Mouse (Mus musculus) urinary bladder, postnatal 14 days (tissue): ENCODE measurements around the gene Gm38655.
"Not testable (repeated sequence)": the region's sequence is repeated elsewhere in the genome, so short reads cannot be mapped to it uniquely, and the experiment has no call there.

Experiments
- DNase-seq: peaks from one replicate; pipeline ENCODE4 v3.0.0; 2021; ENCODE audit warnings: low spot score

The Gm38655 gene

DNA sequence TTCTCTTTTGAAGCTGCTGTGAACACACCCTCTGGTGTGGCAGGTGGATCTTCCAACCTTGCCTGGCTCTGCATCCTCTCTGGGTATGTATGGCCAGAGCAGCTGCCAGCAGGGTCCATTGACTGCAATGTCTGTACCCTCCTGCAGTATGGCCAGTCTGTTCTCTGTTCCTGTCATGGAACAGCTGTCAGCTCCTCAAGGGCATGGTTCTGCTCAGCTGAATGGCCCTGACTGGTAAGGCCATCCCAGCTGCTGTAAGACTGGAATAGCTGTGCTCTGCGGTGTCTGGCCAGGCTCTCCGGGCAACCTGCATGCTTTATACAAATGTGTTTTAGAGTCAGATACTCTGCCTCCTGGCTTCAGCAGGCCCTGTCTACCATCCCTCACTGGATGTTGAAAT is 5.6 kb downstream of the Gm38655 start:
- DNase-seq, result no peak

GRCm38 (mm10) chr17:25165970-25166671 is 9.2 kb downstream of the Gm38655 start:
- DNase-seq, result no peak

DNA sequence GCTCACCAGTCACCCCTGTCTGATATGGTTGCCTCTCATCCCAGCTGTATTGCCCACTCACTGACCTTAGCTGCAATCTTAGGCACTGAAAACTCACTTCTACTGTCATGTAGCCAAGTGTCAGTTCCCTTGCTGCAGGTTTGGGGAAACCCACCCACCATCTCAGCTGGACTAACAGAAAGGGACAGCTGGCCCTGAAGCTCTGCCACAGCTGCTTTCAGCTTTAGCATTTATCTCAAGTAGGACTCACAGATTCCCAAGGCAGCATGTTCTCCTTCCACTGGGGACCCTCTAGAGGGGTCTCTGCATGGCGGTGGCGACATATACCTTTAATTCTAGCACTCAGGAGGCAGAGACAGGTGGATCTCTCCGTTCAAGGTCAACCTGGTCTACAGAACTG is 10.5 kb downstream of the Gm38655 start:
- DNase-seq, result no peak

DNA sequence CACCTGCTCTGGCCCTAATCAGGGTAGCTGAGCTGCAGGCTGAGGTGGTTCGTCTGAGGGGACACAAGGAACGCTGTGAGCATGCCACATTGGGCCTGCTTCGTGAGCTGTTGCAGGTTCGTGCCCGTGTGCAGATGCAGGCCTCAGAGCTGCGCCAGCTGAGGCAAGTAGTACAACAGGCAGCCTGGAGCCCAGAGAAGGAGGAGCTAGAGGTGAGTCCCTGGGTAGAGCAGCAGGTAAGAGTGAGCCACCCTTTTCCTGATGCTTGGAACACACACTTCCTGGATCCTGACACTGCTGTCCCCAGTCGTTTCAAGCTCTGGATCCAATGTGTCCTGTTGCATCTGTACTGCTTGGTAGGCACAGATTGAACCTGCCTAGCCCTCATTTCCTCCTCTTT is 11.9 kb downstream of the Gm38655 start:
- no peak for DNase-seq

DNA sequence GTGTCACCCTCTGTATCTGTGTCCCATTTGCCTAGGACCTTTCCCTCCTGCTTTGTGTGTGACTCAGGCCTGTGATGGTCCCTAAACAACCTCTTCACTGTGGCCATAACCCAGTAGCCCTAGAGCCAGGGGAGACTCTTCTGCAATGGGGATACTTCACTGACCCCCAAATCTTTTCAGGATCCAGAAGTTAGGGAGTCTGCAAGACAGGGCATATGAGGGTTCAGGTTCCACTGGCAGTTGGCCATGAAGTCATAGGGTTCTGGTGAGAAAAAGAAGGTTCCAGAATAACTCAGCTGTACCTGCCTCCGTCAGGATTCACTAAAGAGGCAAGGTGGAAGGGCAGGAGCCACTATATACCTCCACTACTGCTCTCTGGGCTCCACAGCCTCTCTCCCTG is 13.1 kb downstream of the Gm38655 start, which contains the start of gene Ccdc154:
TSS of gene Ccdc154 (plus strand) at position 301 of the 400 bp plus-strand sequence.
- no peak for DNase-seq

DNA sequence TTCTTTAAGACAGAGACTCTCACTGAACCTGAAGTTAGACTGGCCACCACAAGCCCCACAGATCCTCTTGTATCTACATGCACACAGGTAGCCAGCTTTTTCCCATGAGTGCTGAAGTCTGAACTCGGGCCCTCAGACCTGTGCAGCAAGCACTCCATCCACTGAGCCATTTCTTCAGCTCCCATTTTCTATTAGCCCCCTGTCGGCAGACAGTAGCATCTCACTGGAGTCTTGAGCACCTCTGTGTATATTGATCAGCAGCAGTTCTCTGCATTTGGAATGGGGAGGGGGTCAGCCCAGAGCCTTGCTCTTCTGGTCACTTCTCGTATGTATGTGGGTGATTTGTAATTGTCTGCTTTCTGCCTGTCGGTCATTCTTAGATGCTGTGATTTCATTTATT is 35.3 kb downstream of the Gm38655 start:
- no peak for DNase-seq

DNA sequence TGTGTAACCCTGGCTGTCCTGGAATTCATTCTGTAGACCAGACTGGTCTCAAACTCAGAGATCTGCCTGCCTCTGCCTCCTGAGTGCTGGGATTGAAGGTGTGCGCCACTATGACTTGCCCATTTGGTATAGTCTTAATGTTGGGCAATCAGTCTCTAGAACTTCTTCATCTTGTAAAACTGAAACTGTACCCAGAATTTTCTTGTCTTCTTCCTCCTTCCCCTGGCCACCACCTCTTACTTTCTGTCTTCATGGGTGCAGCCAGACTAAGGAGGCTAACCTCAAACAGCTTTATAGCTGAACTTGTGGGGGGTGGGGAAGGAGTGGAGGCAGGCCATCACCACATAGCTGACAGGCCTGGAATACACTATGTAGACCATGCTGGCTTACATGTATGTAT is 36.5 kb downstream of the Gm38655 start:
- no peak for DNase-seq

DNA sequence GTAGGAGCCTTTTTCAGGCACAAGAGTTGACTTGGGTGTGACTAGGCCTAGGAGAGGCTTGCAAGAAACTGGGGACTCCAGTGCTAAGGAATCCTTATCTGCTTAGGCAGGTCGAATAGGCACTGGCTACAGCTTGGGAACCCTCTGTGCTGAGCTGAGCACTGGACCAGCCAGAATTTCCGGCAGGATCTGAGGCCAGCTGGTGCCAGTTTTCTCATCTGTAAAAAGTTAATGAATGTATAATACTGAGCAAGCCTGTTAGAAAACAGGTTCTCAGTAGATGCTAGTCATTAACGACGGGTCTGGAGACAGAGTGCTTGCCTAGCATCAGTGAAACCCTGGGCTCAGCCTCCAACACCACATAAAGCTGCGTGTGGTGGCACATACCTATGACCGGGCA is 39.6 kb downstream of the Gm38655 start:
- no peak for DNase-seq

DNA sequence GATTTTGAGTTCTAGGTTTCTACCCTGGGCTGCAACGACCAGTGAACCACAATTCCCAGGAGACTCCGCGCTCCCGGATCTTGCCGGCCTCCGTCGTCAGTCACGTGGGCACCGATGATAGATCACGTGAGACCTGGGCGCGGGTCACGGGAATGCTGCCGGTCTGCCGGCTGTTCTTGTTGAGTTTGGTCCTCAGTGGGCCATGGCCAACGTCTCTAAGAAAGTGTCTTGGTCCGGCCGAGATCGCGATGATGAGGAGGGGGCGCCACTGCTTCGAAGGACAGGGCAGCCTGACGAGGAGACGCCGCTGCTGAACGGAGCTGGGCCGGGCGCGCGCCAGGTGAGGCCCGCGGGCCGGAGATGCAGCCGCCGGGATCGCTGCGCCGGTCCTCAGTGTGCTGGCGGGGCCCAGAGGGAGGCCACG is 42.0 kb downstream of the Gm38655 start, which contains the start of gene Clcn7:
TSS of gene Clcn7 (plus strand) at position 117 of the 424 bp plus-strand sequence.
- DNase-seq, result peak; percentile 93

DNA sequence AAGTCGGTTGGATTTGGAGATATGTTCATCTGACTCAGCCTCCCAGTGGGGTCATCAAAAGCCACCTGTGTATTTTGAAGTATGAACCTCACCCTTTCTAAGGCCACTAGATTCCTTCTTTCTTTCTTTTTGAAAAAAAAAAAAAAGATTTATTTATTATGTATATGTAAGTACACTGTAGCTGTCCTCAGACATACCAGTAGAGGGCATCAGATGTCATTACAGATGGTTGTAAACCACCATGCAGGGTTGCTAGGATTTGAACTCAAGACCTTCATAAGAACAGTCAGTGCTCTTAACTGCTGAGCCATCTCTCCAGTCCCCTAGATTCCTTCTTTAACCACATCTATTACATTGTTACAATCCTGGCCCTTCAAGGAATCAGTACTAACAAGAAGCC is 45.2 kb downstream of the Gm38655 start:
- DNase-seq, result no peak

DNA sequence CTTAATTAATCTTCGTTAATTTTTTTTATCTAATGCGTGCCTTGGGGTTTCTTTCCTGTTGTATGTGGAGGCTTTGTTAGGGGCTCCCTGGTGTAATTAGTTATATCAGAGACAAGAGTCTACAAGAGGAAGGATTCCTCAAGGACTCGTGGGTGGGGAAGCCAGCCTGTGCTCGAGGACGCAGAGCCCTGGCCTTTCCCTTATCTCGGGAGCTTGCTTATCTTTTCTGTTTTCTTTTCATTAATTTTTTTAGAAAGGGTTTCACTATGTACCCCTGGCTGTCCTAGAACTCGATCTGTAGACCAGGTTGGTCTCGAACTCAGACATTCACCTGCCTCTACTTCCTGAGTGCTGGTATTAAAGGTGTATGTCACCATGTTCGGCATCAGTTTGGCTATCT is 47.6 kb downstream of the Gm38655 start:
- no peak for DNase-seq

DNA sequence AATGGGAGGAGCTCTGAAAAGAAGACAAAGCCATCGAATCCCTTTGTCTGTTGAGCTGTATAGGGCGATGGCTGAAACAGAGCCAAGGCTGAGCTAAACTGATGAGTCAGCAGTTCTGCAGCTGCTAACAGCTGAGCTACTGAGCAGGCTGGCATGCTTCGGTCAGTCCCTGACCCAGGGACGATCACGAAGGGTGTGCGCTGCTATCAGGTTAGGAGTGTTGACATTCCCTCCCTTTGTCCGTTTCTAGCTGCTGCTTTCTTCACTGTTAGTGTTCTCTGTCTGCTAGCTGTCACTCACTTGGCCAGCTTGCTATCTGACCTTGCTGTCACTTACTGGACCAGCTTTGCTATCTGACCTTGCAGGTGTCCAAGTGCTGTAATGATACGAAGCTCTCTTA is 48.2 kb downstream of the Gm38655 start:
- no peak for DNase-seq

DNA sequence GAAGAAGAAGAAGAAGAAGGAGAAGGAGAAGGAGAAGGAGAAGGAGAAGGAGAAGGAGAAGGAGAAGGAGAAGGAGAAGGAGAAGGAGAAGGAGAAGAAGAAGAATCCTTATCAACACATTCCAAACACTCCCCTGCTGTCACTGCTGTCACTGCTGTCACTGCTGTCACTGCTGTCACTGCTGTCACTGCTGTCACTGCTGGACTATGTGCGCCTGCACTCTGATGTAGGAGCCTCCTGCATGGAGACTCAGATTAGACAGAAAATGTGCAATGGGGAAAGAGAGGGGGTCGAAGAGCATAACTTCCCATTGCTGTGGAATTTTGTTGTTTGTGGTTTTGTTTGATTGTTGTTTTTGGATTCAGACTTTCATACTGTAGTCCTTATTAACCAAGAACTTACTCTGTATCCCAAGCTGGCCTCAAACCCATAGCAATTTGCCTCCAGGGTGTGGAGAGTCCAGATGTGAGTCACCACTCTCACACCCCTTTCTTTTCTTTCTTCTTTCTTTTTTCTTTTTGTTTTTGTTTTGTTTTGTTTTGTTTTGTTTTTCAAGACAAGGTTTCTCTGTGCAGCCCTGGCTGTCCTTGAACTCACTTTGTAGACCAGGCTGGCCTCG is 49.7 kb downstream of the Gm38655 start:
- DNase-seq, result not testable (repeated sequence)

GRCm38 (mm10) chr17:25123979-25124378 is 51.3 kb downstream of the Gm38655 start:
- peak; percentile 14 for DNase-seq
